11 mouse cellular contexts compared by ENCODE assay signal in the genomic region with DNA sequence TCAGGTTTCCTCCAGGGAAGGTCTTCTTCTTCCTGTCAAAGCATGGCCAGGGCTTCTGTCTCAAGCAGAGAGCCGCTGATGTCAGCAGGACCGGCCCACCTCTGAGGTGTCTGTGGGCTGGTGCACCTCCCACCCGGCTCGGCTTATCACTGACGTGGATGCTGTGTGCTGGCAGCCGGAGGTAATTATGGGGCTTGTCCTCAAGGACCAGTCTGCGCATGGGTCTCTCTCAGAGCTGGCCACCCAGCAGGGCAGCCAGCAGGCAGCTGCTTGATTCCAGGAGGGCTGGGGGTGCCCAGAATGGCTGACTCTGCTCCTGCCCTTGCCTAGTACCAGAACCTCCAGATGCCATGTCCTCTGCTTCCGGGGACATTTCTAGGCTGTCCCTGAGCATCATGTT. TPM values are rescaled to one million over a fixed set of nuclear protein-coding genes. Genes with fewer than 3 reads are reported as not detected.
A peak's percentile ranks its signal among the peaks of the same experiment; 100 is the strongest.
DNase-seq lines count a peak whose midpoint lies in the region; ATAC-seq lines count a peak whose summit lies in the region.
"Had no signal": no experiment of that assay in that cellular context is flagged by ENCODE, and none has a peak within 500 bp of the region (broad histone marks: within the 10 kb centered on the region; RNA-seq: fewer than 3 reads in every experiment).

No protein-coding gene starts in this region.

- peak overlapping the region; percentile 34; the same call in 1 of the 2 replicates for H3K27ac ChIP-seq in heart, embryonic 13.5 days (replicated peaks)
- H3K27ac ChIP-seq in lung, embryonic 15.5 days: no peak overlapping the region
- H3K27ac ChIP-seq in embryonic facial prominence, embryonic 13.5 days: 0 out of 2 replicates have a peak overlapping the region, but pooled peaks have one; percentile 11
- H3K27ac ChIP-seq in liver, embryonic 15.5 days (replicated peaks): no peak overlapping the region
- H3K27ac ChIP-seq: liver, embryonic 14.5 days had no signal

- 0 out of 2 replicates have a peak, but pooled peaks cover 4% of the 10 kb centered on the region for H3K27me3 ChIP-seq in heart, embryonic 13.5 days (replicated peaks)
- no peaks in the 10 kb centered on the region for H3K27me3 ChIP-seq in lung, embryonic 15.5 days
- H3K27me3 ChIP-seq in embryonic facial prominence, embryonic 13.5 days: peaks cover 3% of the 10 kb centered on the region; the same call in 1 of the 2 replicates
- peaks cover 14% of the 10 kb centered on the region; the same call in 1 of the 2 replicates for H3K27me3 ChIP-seq in liver, embryonic 15.5 days

- H3K36me3 ChIP-seq in heart, embryonic 13.5 days: no peaks in the 10 kb centered on the region
- no peaks in the 10 kb centered on the region for H3K36me3 ChIP-seq in lung, embryonic 15.5 days
- no peaks in the 10 kb centered on the region for H3K36me3 ChIP-seq in embryonic facial prominence, embryonic 13.5 days
- no peaks in the 10 kb centered on the region for H3K36me3 ChIP-seq in liver, embryonic 15.5 days (replicated peaks)

- peak overlapping the region; percentile 58 for H3K9ac ChIP-seq in heart, embryonic 13.5 days
- no peak overlapping the region for H3K9ac ChIP-seq in lung, embryonic 15.5 days
- H3K9ac ChIP-seq in embryonic facial prominence, embryonic 13.5 days: 0 out of 2 replicates have a peak overlapping the region, but pooled peaks have one; percentile 17
- H3K9ac ChIP-seq in liver, embryonic 15.5 days: no peak overlapping the region
- H3K9ac ChIP-seq: liver, embryonic 14.5 days had no signal

- no peak; the same call in 1 of the 2 replicates for ATAC-seq in heart, embryonic 13.5 days (ENCODE audit: extremely low read depth, insufficient number of reproducible peaks, low FRiP score, low TSS enrichment)
- ATAC-seq in lung, embryonic 15.5 days (ENCODE audit: borderline replicate concordance, extremely low read depth, low FRiP score, low TSS enrichment): no peak; the same call in 1 of the 2 replicates
- ATAC-seq in embryonic facial prominence, embryonic 13.5 days (ENCODE audit: insufficient number of reproducible peaks, insufficient read depth, low FRiP score, low TSS enrichment, low read depth): no peak
- ATAC-seq in liver, embryonic 15.5 days (ENCODE audit: insufficient read depth): no peak
- ATAC-seq: activated CD4-positive, CD25-positive, alpha-beta regulatory T cell, adult 4 months had no signal

- peak overlapping the region; percentile 50 for H3K4me2 ChIP-seq in heart, embryonic 13.5 days
- H3K4me2 ChIP-seq in lung, embryonic 15.5 days: peak overlapping the region; percentile 7
- H3K4me2 ChIP-seq in embryonic facial prominence, embryonic 13.5 days: peak overlapping the region; percentile 31
- peak overlapping the region; percentile 3; the same call in 1 of the 2 replicates for H3K4me2 ChIP-seq in liver, embryonic 15.5 days

- 7% methylated on average over 8 of the region's 8 CpGs for WGBS in heart, embryonic 13.5 days
- 12% methylated on average over 8 of the region's 8 CpGs for WGBS in lung, embryonic 15.5 days
- WGBS in embryonic facial prominence, embryonic 13.5 days: 30% methylated on average over 8 of the region's 8 CpGs
- WGBS in liver, embryonic 15.5 days (ENCODE audit: insufficient replicate concordance): 34% methylated on average over 8 of the region's 8 CpGs

- no peak for DNase-seq in heart, adult 8-10 months (ENCODE audit: low spot score)
- no peak for DNase-seq in lung, postnatal 10 days
- DNase-seq in Muller cell, postnatal 12 days (ENCODE audit: inconsistent ontology term): no peak
- no peak for DNase-seq in c-Kit-positive CD71-positive TER-119-positive erythroid progenitor cells, embryonic 14.5 days (ENCODE audit: low spot score)
- DNase-seq: cerebellum, adult 11 months had no signal

- no peaks in the 10 kb centered on the region for H3K9me3 ChIP-seq in heart, embryonic 13.5 days
- no peaks in the 10 kb centered on the region for H3K9me3 ChIP-seq in lung, embryonic 15.5 days
- H3K9me3 ChIP-seq in embryonic facial prominence, embryonic 13.5 days: 0 out of 2 replicates have a peak, but pooled peaks cover 4% of the 10 kb centered on the region
- H3K9me3 ChIP-seq in liver, embryonic 15.5 days (replicated peaks): no peaks in the 10 kb centered on the region

- peaks cover 20% of the 10 kb centered on the region for H3K4me1 ChIP-seq in heart, embryonic 13.5 days
- peaks cover 23% of the 10 kb centered on the region for H3K4me1 ChIP-seq in lung, embryonic 15.5 days
- H3K4me1 ChIP-seq in embryonic facial prominence, embryonic 13.5 days: peaks cover 14% of the 10 kb centered on the region
- peaks cover 4% of the 10 kb centered on the region for H3K4me1 ChIP-seq in liver, embryonic 15.5 days (replicated peaks)

- H3K4me3 ChIP-seq in heart, embryonic 13.5 days: no peak overlapping the region
- H3K4me3 ChIP-seq in lung, embryonic 15.5 days: no peak overlapping the region
- no peak overlapping the region for H3K4me3 ChIP-seq in embryonic facial prominence, embryonic 13.5 days
- no peak overlapping the region for H3K4me3 ChIP-seq in liver, embryonic 15.5 days (replicated peaks)

RNA-seq across cellular contexts. Expression of gene Cbx4, which starts 19.7 kb away (rescaled TPM):
- polyA plus RNA-seq in heart, embryonic 13.5 days (2015; fragmentation: Nextera tagmentation; extraction: Ambion mirVana): 8.0 and 9.5 TPM in 2 replicates
- total RNA-seq in heart, adult 8-10 months (2022): 10 to 100 TPM in 1 of 4 experiments, 1 to 10 TPM in 3; 5.2 to 12.8 (median 8.4) TPM
- polyA plus RNA-seq in lung, embryonic 15.5 days (2015; fragmentation: Nextera tagmentation; extraction: Ambion mirVana): 13.3 and 14.1 TPM in 2 replicates
- polyA plus RNA-seq in embryonic facial prominence, embryonic 13.5 days (2015; fragmentation: Nextera tagmentation; extraction: Ambion mirVana): 13.0 and 14.4 TPM in 2 replicates
- polyA plus RNA-seq in liver, embryonic 15.5 days (2015; fragmentation: Nextera tagmentation; extraction: Ambion mirVana): 2.8 and 2.9 TPM in 2 replicates

Comparison
In these comparisons a context has a peak if more than half of its experiments do, and no peak if none do; other contexts are left out.
1. H3K27ac ChIP-seq: peak in heart, embryonic 13.5 days (single experiment) and embryonic facial prominence, embryonic 13.5 days (single experiment); none in lung, embryonic 15.5 days (single experiment) and liver, embryonic 15.5 days (single experiment).
2. H3K9ac ChIP-seq: peak in heart, embryonic 13.5 days (single experiment) and embryonic facial prominence, embryonic 13.5 days (single experiment); none in lung, embryonic 15.5 days (single experiment) and liver, embryonic 15.5 days (single experiment).
3. Peak in every context shown above with its lines, with median percentiles within 50 percentile points of each other: H3K4me2 ChIP-seq.